17 mouse cellular contexts compared by ENCODE assay signal in the genomic region with DNA sequence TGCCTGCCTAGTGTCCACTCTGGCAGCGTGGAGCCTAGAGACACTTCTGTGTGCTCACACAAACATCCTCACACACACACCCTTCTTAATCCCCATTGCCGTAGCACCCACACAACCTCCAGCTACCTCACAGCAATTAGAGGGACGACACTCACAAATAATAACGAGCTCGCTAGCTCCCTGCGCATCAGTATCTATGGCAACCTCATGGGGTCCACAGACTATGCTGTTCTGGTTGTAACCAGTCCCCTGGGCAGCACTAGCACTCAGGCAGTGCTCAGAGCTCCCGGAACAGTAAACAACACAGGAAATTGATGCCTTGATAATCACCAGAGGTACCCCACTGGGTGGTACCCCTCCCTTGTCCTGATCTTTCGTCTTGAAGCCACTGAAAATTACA. TPM values are rescaled to one million over a fixed set of nuclear protein-coding genes. Genes with fewer than 3 reads are reported as not detected.
DNase-seq lines count a peak whose midpoint lies in the region; ATAC-seq lines count a peak whose summit lies in the region.
"Had no signal": no experiment of that assay in that cellular context is flagged by ENCODE, and none has a peak within 500 bp of the region (broad histone marks: within the 10 kb centered on the region; RNA-seq: fewer than 3 reads in every experiment).

No protein-coding gene starts in this region.

- no peak overlapping the region for H3K4me3 ChIP-seq in midbrain, embryonic 10.5 days
- H3K4me3 ChIP-seq in midbrain, embryonic 13.5 days (replicated peaks) = no peak overlapping the region
- no peak overlapping the region for H3K4me3 ChIP-seq in neural tube, embryonic 14.5 days (ENCODE audit: low read depth, low read length)
- H3K4me3 ChIP-seq in kidney, embryonic 16.5 days (ENCODE audit: low read length) = no peak overlapping the region
- H3K4me3 ChIP-seq: embryonic facial prominence, embryonic 13.5 days; heart, embryonic 13.5 days; midbrain, embryonic 12.5 days had no signal

- peaks cover 21% of the 10 kb centered on the region for H3K27me3 ChIP-seq in midbrain, embryonic 10.5 days (ENCODE audit: low read depth, poor library complexity, severe bottlenecking)
- H3K27me3 ChIP-seq in midbrain, embryonic 13.5 days = no peaks in the 10 kb centered on the region; the same call in 1 of the 2 replicates
- H3K27me3 ChIP-seq in neural tube, embryonic 14.5 days (ENCODE audit: control insufficient read depth, insufficient read depth, low read length) = no peaks in the 10 kb centered on the region
- H3K27me3 ChIP-seq in kidney, embryonic 16.5 days (ENCODE audit: insufficient read depth, low read length) = no peaks in the 10 kb centered on the region
- H3K27me3 ChIP-seq: CH12.LX; embryonic facial prominence, embryonic 13.5 days; heart, embryonic 13.5 days had no signal

- no peak overlapping the region; the same call in 1 of the 2 replicates for H3K4me2 ChIP-seq in midbrain, embryonic 13.5 days (replicated peaks)
- H3K4me2 ChIP-seq in neural tube, embryonic 14.5 days (ENCODE audit: low read depth, low read length) = peak overlapping the region; percentile 23; the same call in 1 of the 2 replicates
- H3K4me2 ChIP-seq in kidney, embryonic 16.5 days (replicated peaks; ENCODE audit: low read depth, low read length) = no peak overlapping the region
- H3K4me2 ChIP-seq: embryonic facial prominence, embryonic 13.5 days; heart, embryonic 13.5 days; midbrain, embryonic 12.5 days had no signal

- 46% methylated on average over 8 of the region's 8 CpGs for WGBS in midbrain, embryonic 10.5 days
- WGBS in midbrain, embryonic 13.5 days = 18% methylated on average over 8 of the region's 8 CpGs
- WGBS in neural tube, embryonic 14.5 days = 17% methylated on average over 8 of the region's 8 CpGs
- 66% methylated on average over 8 of the region's 8 CpGs for WGBS in kidney, embryonic 16.5 days

- peaks cover 51% of the 10 kb centered on the region for H3K4me1 ChIP-seq in midbrain, embryonic 10.5 days
- peaks cover 42% of the 10 kb centered on the region for H3K4me1 ChIP-seq in midbrain, embryonic 13.5 days (replicated peaks)
- H3K4me1 ChIP-seq in neural tube, embryonic 14.5 days (ENCODE audit: control insufficient read depth, insufficient read depth, low read length) = peaks cover 20% of the 10 kb centered on the region
- H3K4me1 ChIP-seq in kidney, embryonic 16.5 days (ENCODE audit: insufficient read depth, low read length) = peaks cover 26% of the 10 kb centered on the region

- H3K27ac ChIP-seq in midbrain, embryonic 10.5 days (replicated peaks) = no peak overlapping the region
- no peak overlapping the region for H3K27ac ChIP-seq in midbrain, embryonic 13.5 days
- H3K27ac ChIP-seq in neural tube, embryonic 14.5 days (ENCODE audit: low read depth, low read length) = 0 out of 2 replicates have a peak overlapping the region, but pooled peaks have one; percentile 29
- H3K27ac ChIP-seq in kidney, embryonic 16.5 days (ENCODE audit: low read length) = no peak overlapping the region
- H3K27ac ChIP-seq: embryonic facial prominence, embryonic 13.5 days; heart, embryonic 13.5 days; midbrain, embryonic 12.5 days had no signal

- ATAC-seq in midbrain, embryonic 13.5 days = no peak
- ATAC-seq in neural tube, embryonic 14.5 days (ENCODE audit: low read depth) = peak; percentile 52; the same call in 1 of the 2 replicates
- no peak for ATAC-seq in kidney, embryonic 16.5 days (ENCODE audit: low FRiP score, low TSS enrichment)

- H3K9ac ChIP-seq in midbrain, embryonic 13.5 days (replicated peaks) = no peak overlapping the region
- H3K9ac ChIP-seq in neural tube, embryonic 14.5 days (replicated peaks; ENCODE audit: low read depth, low read length) = 0 out of 2 replicates have a peak overlapping the region, but pooled peaks have one; percentile 11
- no peak overlapping the region for H3K9ac ChIP-seq in kidney, embryonic 16.5 days (replicated peaks; ENCODE audit: low read length)
- H3K9ac ChIP-seq: embryonic facial prominence, embryonic 13.5 days; heart, embryonic 13.5 days; midbrain, embryonic 12.5 days had no signal

- H3K36me3 ChIP-seq in midbrain, embryonic 10.5 days = peaks cover 6% of the 10 kb centered on the region
- 0 out of 2 replicates have a peak, but pooled peaks cover under 1% of the 10 kb centered on the region for H3K36me3 ChIP-seq in midbrain, embryonic 13.5 days
- H3K36me3 ChIP-seq in neural tube, embryonic 14.5 days (ENCODE audit: control insufficient read depth, insufficient read depth, low read length) = no peaks in the 10 kb centered on the region
- 0 out of 2 replicates have a peak, but pooled peaks cover 3% of the 10 kb centered on the region for H3K36me3 ChIP-seq in kidney, embryonic 16.5 days (ENCODE audit: insufficient read depth, low read length)

- peak; percentile 23 for DNase-seq in embryo, embryonic 10 days (ENCODE audit: low spot score)
- DNase-seq in embryo, embryonic 9.5 days (ENCODE audit: extremely low spot score) = no peak
- peak; percentile 24 for DNase-seq in midbrain, embryonic 10.5 days (ENCODE audit: low spot score)
- DNase-seq in mesoderm, embryonic 11.5 days (ENCODE audit: low read depth, low spot score) = peak; percentile 26
- DNase-seq in cerebellum, adult 9-10 months = no peak
- DNase-seq: cerebellum, adult 11 months; cerebellum, postnatal 25 days; kidney, adult 2 months; kidney, postnatal 25 days; thymus, postnatal 4 days had no signal

- H3K9me3 ChIP-seq in midbrain, embryonic 10.5 days (replicated peaks) = no peaks in the 10 kb centered on the region
- H3K9me3 ChIP-seq in midbrain, embryonic 13.5 days = no peaks in the 10 kb centered on the region
- no peaks in the 10 kb centered on the region for H3K9me3 ChIP-seq in neural tube, embryonic 14.5 days (ENCODE audit: control insufficient read depth, low read length)
- H3K9me3 ChIP-seq in kidney, embryonic 16.5 days (ENCODE audit: low read length) = no peaks in the 10 kb centered on the region
- H3K9me3 ChIP-seq: embryonic facial prominence, embryonic 13.5 days; heart, embryonic 13.5 days; midbrain, embryonic 12.5 days had no signal

RNA-seq across cellular contexts. Expression of a gene that starts 2.8 kb away (rescaled TPM):
- 41.8 and 42.8 TPM in 2 replicates for polyA plus RNA-seq in midbrain, embryonic 10.5 days (2016; fragmentation: Nextera tagmentation; extraction: Ambion mirVana)
- polyA plus RNA-seq in midbrain, embryonic 13.5 days (2015; fragmentation: Nextera tagmentation; extraction: Ambion mirVana) = 84.2 and 86.8 TPM in 2 replicates
- 215 and 232 TPM in 2 replicates for polyA plus RNA-seq in neural tube, embryonic 14.5 days (2014; fragmentation: Nextera tagmentation; extraction: Ambion mirVana)
- 41.7 and 46.0 TPM in 2 replicates for polyA plus RNA-seq in kidney, embryonic 16.5 days (2015; fragmentation: Nextera tagmentation; extraction: Ambion mirVana)

RNA-seq across cellular contexts. Expression of a gene that starts 39.8 kb away (rescaled TPM):
- polyA plus RNA-seq in midbrain, embryonic 10.5 days (2016; fragmentation: Nextera tagmentation; extraction: Ambion mirVana) = 0.49 and 0.70 TPM in 2 replicates
- polyA plus RNA-seq in midbrain, embryonic 13.5 days (2015; fragmentation: Nextera tagmentation; extraction: Ambion mirVana) = 0.19 and 0.34 TPM in 2 replicates
- polyA plus RNA-seq in neural tube, embryonic 14.5 days (2014; fragmentation: Nextera tagmentation; extraction: Ambion mirVana) = 0.19 and 0.26 TPM in 2 replicates
- 21.7 and 21.8 TPM in 2 replicates for polyA plus RNA-seq in kidney, embryonic 16.5 days (2015; fragmentation: Nextera tagmentation; extraction: Ambion mirVana)

Comparison
In these comparisons a context has a peak if more than half of its experiments do, and no peak if none do; other contexts are left out.
1. DNase-seq: peak in embryo, embryonic 10 days (single experiment), midbrain, embryonic 10.5 days (single experiment) and mesoderm, embryonic 11.5 days (single experiment); none in embryo, embryonic 9.5 days (single experiment) and cerebellum, adult 9-10 months (single experiment).
2. RNA of a gene that starts 39.8 kb away (polyA plus RNA-seq): 21.7 to 21.8 TPM in kidney, embryonic 16.5 days; 0.49 to 0.70 TPM in midbrain, embryonic 10.5 days, 0.19 to 0.34 TPM in midbrain, embryonic 13.5 days and 0.19 to 0.26 TPM in neural tube, embryonic 14.5 days; every median in the first group is over 10 times any median in the second.